Mouse (Mus musculus): ENCODE measurements around the gene Alpl. TPM values are rescaled to one million over a fixed set of nuclear protein-coding genes. Genes with fewer than 3 reads are reported as not detected.

Gene Alpl
- polyA plus RNA-seq, 1 experiment: 6.2 TPM

- Histone ChIP-seq H3K36me3 (ENCODE audit: control insufficient read depth, insufficient read depth, low read length) (no peaks in the 10 kb centered on the region), H3K4me1 (ENCODE audit: control insufficient read depth, insufficient read depth, insufficient read length) (no peaks in the 10 kb centered on the region; the same call in 1 of the 2 replicates), H3K27me3 (ENCODE audit: control insufficient read depth, insufficient read depth, low read length) (0 out of 2 replicates have a peak, but pooled peaks cover 1% of the 10 kb centered on the region), H3K4me3 (ENCODE audit: extremely low read depth, insufficient read depth, insufficient read length) (no peak overlapping the region), H3K27ac (ENCODE audit: insufficient read depth, low read length) (peak overlapping the region; percentile 20; the same call in 1 of the 2 replicates)
- peak; percentile 62; the same call in 1 of the 2 replicates for TF ChIP-seq CTCF (IDR thresholded peaks at IDR 0.05; ENCODE audit: extremely low read depth, insufficient read depth, insufficient read length, insufficient replicate concordance)
- no peak for TF ChIP-seq POLR2A (IDR thresholded peaks at IDR 0.05; ENCODE audit: low read depth, low read length)
- WGBS: 11% methylated on average over 14 of the region's 14 CpGs
- peak; percentile 21 to 64 for DNase-seq (ENCODE audit: low read depth in 1 of 2, low spot score in 2 of 2)
Measured at GRCm38 (mm10) chr4:137835624-137836337, 39.6 kb upstream of the Alpl start.

- Histone ChIP-seq H3K4me1 (ENCODE audit: control insufficient read depth, insufficient read depth, insufficient read length) (no peaks in the 10 kb centered on the region; the same call in 1 of the 2 replicates), H3K27ac (ENCODE audit: insufficient read depth, low read length) (no peak overlapping the region), H3K27me3 (ENCODE audit: control insufficient read depth, insufficient read depth, low read length) (0 out of 2 replicates have a peak, but pooled peaks cover 1% of the 10 kb centered on the region), H3K4me3 (ENCODE audit: extremely low read depth, insufficient read depth, insufficient read length) (no peak overlapping the region), H3K36me3 (ENCODE audit: control insufficient read depth, insufficient read depth, low read length) (no peaks in the 10 kb centered on the region)
- DNase-seq (ENCODE audit: low read depth in 1 of 2, low spot score in 2 of 2): no peak
- 91% methylated on average over 11 of the region's 11 CpGs for WGBS
- TF ChIP-seq CTCF (IDR thresholded peaks at IDR 0.05; ENCODE audit: extremely low read depth, insufficient read depth, insufficient read length, insufficient replicate concordance): no peak
- TF ChIP-seq POLR2A (IDR thresholded peaks at IDR 0.05; ENCODE audit: low read depth, low read length): no peak
Measured at GRCm38 (mm10) chr4:137831598-137831997, 35.4 kb upstream of the Alpl start.

GRCm38 (mm10) chr4:137830380-137830779 is 34.2 kb upstream of the Alpl start:
- Histone ChIP-seq H3K27ac (ENCODE audit: insufficient read depth, low read length) (no peak overlapping the region), H3K27me3 (ENCODE audit: control insufficient read depth, insufficient read depth, low read length) (0 out of 2 replicates have a peak, but pooled peaks cover 1% of the 10 kb centered on the region), H3K36me3 (ENCODE audit: control insufficient read depth, insufficient read depth, low read length) (no peaks in the 10 kb centered on the region), H3K4me1 (ENCODE audit: control insufficient read depth, insufficient read depth, insufficient read length) (no peaks in the 10 kb centered on the region), H3K4me3 (ENCODE audit: extremely low read depth, insufficient read depth, insufficient read length) (no peak overlapping the region)
- no peak for DNase-seq (ENCODE audit: low read depth in 1 of 2, low spot score in 2 of 2)
- no peak for TF ChIP-seq POLR2A (IDR thresholded peaks at IDR 0.05; ENCODE audit: low read depth, low read length)
- no peak for TF ChIP-seq CTCF (IDR thresholded peaks at IDR 0.05; ENCODE audit: extremely low read depth, insufficient read depth, insufficient read length, insufficient replicate concordance)
- WGBS: 47% methylated on average over 6 of the region's 6 CpGs

- DNase-seq (ENCODE audit: low read depth in 1 of 2, low spot score in 2 of 2): no peak
- no peaks in the 10 kb centered on the region for H3K36me3 ChIP-seq (ENCODE audit: control insufficient read depth, insufficient read depth, low read length)
- TF ChIP-seq POLR2A (IDR thresholded peaks at IDR 0.05; ENCODE audit: low read depth, low read length): no peak
- TF ChIP-seq CTCF (IDR thresholded peaks at IDR 0.05; ENCODE audit: extremely low read depth, insufficient read depth, insufficient read length, insufficient replicate concordance): no peak
- no peaks in the 10 kb centered on the region for H3K4me1 ChIP-seq (ENCODE audit: control insufficient read depth, insufficient read depth, insufficient read length)
- 81% methylated on average over 2 of the region's 2 CpGs for WGBS
- H3K4me3 ChIP-seq (ENCODE audit: extremely low read depth, insufficient read depth, insufficient read length): no peak overlapping the region
- H3K27me3 ChIP-seq (ENCODE audit: control insufficient read depth, insufficient read depth, low read length): no peaks in the 10 kb centered on the region
- H3K27ac ChIP-seq (ENCODE audit: insufficient read depth, low read length): no peak overlapping the region
Measured at GRCm38 (mm10) chr4:137824881-137825280, 28.7 kb upstream of the Alpl start.

- Histone ChIP-seq H3K27me3 (ENCODE audit: control insufficient read depth, insufficient read depth, low read length) (no peaks in the 10 kb centered on the region), H3K4me3 (ENCODE audit: extremely low read depth, insufficient read depth, insufficient read length) (no peak overlapping the region), H3K27ac (ENCODE audit: insufficient read depth, low read length) (no peak overlapping the region), H3K36me3 (ENCODE audit: control insufficient read depth, insufficient read depth, low read length) (no peaks in the 10 kb centered on the region), H3K4me1 (ENCODE audit: control insufficient read depth, insufficient read depth, insufficient read length) (no peaks in the 10 kb centered on the region)
- no peak for DNase-seq (ENCODE audit: low read depth in 1 of 2, low spot score in 2 of 2)
- TF ChIP-seq CTCF (IDR thresholded peaks at IDR 0.05; ENCODE audit: extremely low read depth, insufficient read depth, insufficient read length, insufficient replicate concordance) (no peak), POLR2A (IDR thresholded peaks at IDR 0.05; ENCODE audit: low read depth, low read length) (no peak)
- WGBS: 89% methylated on average over 3 of the region's 3 CpGs
Measured at GRCm38 (mm10) chr4:137823542-137823941, 27.4 kb upstream of the Alpl start.

- H3K4me3 ChIP-seq (ENCODE audit: extremely low read depth, insufficient read depth, insufficient read length): no peak overlapping the region
- WGBS: 95% methylated on average over 5 of the region's 5 CpGs
- no peak for DNase-seq (ENCODE audit: low read depth in 1 of 2, low spot score in 2 of 2)
Measured at GRCm38 (mm10) chr4:137822537-137822936, 26.4 kb upstream of the Alpl start.

GRCm38 (mm10) chr4:137820721-137821120 is 24.5 kb upstream of the Alpl start:
- 62% methylated on average over 3 of the region's 3 CpGs for WGBS

More at GRCm38 (mm10) chr4:137822537-137822936, 26.4 kb upstream of the Alpl start:
- Histone ChIP-seq H3K4me1 (ENCODE audit: control insufficient read depth, insufficient read depth, insufficient read length) (no peaks in the 10 kb centered on the region), H3K27me3 (ENCODE audit: control insufficient read depth, insufficient read depth, low read length) (no peaks in the 10 kb centered on the region), H3K27ac (ENCODE audit: insufficient read depth, low read length) (no peak overlapping the region), H3K36me3 (ENCODE audit: control insufficient read depth, insufficient read depth, low read length) (no peaks in the 10 kb centered on the region)
- TF ChIP-seq POLR2A (IDR thresholded peaks at IDR 0.05; ENCODE audit: low read depth, low read length) (no peak), CTCF (IDR thresholded peaks at IDR 0.05; ENCODE audit: extremely low read depth, insufficient read depth, insufficient read length, insufficient replicate concordance) (no peak)

More at GRCm38 (mm10) chr4:137820721-137821120, 24.5 kb upstream of the Alpl start:
- Histone ChIP-seq H3K27ac (ENCODE audit: insufficient read depth, low read length) (no peak overlapping the region), H3K36me3 (ENCODE audit: control insufficient read depth, insufficient read depth, low read length) (no peaks in the 10 kb centered on the region), H3K27me3 (ENCODE audit: control insufficient read depth, insufficient read depth, low read length) (no peaks in the 10 kb centered on the region), H3K4me1 (ENCODE audit: control insufficient read depth, insufficient read depth, insufficient read length) (no peaks in the 10 kb centered on the region), H3K4me3 (ENCODE audit: extremely low read depth, insufficient read depth, insufficient read length) (no peak overlapping the region)
- TF ChIP-seq POLR2A (IDR thresholded peaks at IDR 0.05; ENCODE audit: low read depth, low read length) (no peak), CTCF (IDR thresholded peaks at IDR 0.05; ENCODE audit: extremely low read depth, insufficient read depth, insufficient read length, insufficient replicate concordance) (no peak)
- no peak for DNase-seq (ENCODE audit: low read depth in 1 of 2, low spot score in 2 of 2)

Measured in spleen, adult 2 months (tissue).